Mouse (Mus musculus) brain, embryonic 14.5 days (tissue): ENCODE results near the gene Nfasc.
A peak's percentile ranks its signal among the peaks of the same experiment; 100 is the strongest.

Experiments
- CTCF ChIP-seq: fragments of 200-500 bp; IDR thresholded peaks from 2 replicates; pipeline ENCODE4 v1.5.1; 2012; ENCODE audit warnings: inconsistent platforms, mild to moderate bottlenecking, moderate library complexity, borderline replicate concordance; ENCODE audit not compliant: insufficient read depth, insufficient read length; ENCODE audit errors: extremely low read depth
- POLR2A ChIP-seq: fragments of 200-500 bp; IDR thresholded peaks from 2 replicates; pipeline ENCODE4 v1.6.1; 2012; ENCODE audit warnings: mild to moderate bottlenecking, inconsistent platforms, borderline replicate concordance; ENCODE audit not compliant: poor library complexity, insufficient read depth, insufficient read length, severe bottlenecking; ENCODE audit errors: extremely low read depth

- TF ChIP-seq CTCF (peak; percentile 7; the same call in 1 of the 2 replicates), POLR2A (no peak)
These were observed 86.0 kb downstream of the Nfasc start for GRCm38 (mm10) chr1:132655611-132656010.
